Mouse (Mus musculus) stomach, postnatal 0 days (tissue): ENCODE measurements at regions not wholly inside any gene's neighbourhood (a gene's known extent, or its start where the extent isn't known, plus 50 kb on each side); places are given as distances from the start of the nearest gene placed in this dataset.

Source experiments
- CTCF ChIP-seq: IDR thresholded peaks from 2 replicates; pipeline ENCODE4 v1.5.1; 2016; ENCODE audit warnings: antibody characterized with exemption, low read depth, mild to moderate bottlenecking, moderate library complexity
- EP300 ChIP-seq: optimal IDR thresholded peaks from 2 replicates; pipeline ENCODE3; 2016; ENCODE audit warnings: antibody characterized with exemption

GRCm38 (mm10) chr2:147267901-147268300 is 73.9 kb upstream of the Nkx2-2 start:
- no peak for TF ChIP-seq EP300
- TF ChIP-seq CTCF: no peak
